Mouse (Mus musculus) testis, adult 2 months (tissue): ENCODE data around the gene Rgs9bp.

ENCODE experiments used
- CTCF ChIP-seq: fragments of 200-500 bp; IDR thresholded peaks from 2 replicates; pipeline ENCODE4 v1.5.1; 2012; ENCODE audit warnings: low read depth, mild to moderate bottlenecking, inconsistent platforms, low read length, moderate library complexity; ENCODE audit not compliant: control insufficient read depth, insufficient read depth, insufficient replicate concordance
- POLR2A ChIP-seq: fragments of 200-500 bp; IDR thresholded peaks from 2 replicates; pipeline ENCODE4 v1.6.1; 2012; ENCODE audit warnings: low read depth, mild to moderate bottlenecking, inconsistent platforms, low read length, moderate library complexity; ENCODE audit not compliant: control insufficient read depth

GRCm38 (mm10) chr7:35554605-35555175 is 30.7 kb downstream of the Rgs9bp start:
- TF ChIP-seq POLR2A: no peak
- no peak for TF ChIP-seq CTCF
